Mouse (Mus musculus) cerebellum, postnatal 10 days (tissue): ENCODE data around the gene Selenok.

Experiments
- DNase-seq, 2 experiments: peaks; one replicate each; pipeline ENCODE4 v3.0.0; 2021; ENCODE audit warnings: mixed read lengths in 2 of 2

Gene Selenok

DNA sequence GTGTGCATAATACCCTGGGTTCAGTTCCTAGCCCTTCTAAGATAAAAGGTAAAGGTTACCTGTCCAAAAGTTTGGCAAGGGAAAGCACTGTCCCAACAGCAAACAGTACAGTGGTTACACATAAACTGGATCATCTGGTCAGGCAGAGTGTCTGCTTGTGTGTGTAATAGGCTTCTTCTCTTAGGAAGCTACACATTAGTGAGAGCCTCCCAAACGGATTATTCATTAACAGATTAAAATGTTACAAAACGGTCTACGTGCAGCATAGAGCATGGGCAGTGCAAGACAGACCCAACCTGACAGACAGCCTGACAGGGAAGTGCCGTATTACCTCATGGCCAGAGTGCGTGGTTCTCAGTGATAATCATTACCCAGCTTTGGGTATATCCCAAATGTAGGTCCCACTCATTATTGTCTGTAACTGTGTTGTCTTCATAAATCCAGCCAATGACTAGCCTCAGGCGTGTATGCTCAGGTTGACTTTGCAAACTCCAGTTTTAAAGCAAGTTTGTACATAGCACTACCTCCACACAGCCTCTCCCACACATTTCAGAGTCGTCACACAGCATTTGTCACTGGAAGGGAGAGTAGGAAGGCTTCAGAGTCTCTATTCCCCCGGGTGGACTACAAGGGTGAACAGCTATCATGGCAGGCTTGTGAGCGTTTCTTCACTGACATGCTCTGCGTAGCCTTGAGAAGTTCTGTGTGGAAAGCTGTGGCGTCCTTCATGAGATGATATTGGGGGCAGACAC, 28.1 kb downstream of the Selenok start:
- DNase-seq = no peak

DNA sequence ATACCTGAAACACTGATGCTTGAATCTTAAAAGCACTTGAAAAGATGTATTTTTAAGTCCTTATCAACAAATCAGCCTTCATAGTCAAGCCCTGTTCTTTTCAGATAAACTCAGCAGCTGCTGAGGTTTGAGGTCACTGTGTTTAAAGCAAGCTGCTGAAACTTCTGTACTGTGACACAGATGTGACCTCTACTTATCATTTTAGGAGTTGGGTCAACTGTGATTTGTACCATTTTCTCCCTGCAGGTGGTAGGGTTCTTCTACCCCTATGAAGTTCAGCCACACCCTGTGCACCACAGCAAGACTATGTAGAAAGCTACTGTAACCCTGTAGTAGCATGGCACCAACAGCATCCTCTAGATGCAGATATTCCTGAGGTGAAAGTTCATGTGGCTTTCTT, 29.2 kb downstream of the Selenok start:
- no peak for DNase-seq

DNA sequence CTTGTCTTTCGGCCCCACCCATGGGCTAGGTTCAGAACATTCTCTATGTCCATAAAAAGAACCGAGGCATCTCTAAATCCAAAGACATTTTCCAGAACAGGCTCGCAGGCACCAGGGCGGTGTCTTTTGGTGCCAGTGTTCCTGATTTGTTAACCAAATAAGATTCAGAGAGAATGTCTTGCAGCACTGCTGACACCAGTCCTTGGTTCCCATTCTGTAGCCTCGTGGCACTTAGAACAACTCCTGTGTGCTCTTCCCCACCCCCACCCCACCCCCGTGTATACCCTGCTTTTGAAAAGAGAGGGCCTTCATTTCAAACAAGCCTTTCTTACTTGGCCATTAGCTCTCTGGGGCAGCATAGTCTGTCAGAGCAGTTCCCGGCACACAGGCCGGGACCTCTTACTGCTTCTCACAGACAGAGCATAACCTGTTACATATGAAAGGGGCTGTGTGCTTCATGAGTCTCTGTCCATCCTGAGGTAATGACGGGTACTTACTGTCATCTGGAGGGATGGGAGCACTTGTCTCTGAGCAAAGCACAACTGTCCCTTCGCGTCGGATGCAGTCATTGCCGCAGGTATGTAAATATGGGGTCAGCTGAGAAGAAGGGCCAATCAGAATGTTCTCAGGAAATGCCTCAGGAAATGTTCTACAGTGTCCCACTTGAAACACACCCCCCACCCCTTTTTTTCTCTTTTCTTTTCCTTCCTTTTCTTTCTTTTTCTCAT, 30.8 kb downstream of the Selenok start:
- no peak for DNase-seq

DNA sequence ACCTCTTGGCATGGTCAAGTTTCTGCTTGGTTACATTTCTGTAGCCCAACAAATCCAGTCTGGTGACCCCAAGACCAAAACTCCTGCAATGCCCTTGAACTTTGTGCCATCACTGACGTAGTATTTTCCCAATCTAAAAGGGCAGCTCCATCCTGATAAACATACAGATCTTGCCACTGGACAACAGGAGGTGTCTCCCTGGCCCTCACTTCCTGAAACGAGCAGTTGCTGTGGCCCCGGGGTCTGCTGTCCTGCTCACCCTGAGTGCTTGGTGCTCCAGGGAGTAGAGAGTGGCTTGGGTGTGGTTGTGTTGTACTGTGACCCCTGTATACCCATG, 31.3 kb downstream of the Selenok start:
- no peak for DNase-seq

DNA sequence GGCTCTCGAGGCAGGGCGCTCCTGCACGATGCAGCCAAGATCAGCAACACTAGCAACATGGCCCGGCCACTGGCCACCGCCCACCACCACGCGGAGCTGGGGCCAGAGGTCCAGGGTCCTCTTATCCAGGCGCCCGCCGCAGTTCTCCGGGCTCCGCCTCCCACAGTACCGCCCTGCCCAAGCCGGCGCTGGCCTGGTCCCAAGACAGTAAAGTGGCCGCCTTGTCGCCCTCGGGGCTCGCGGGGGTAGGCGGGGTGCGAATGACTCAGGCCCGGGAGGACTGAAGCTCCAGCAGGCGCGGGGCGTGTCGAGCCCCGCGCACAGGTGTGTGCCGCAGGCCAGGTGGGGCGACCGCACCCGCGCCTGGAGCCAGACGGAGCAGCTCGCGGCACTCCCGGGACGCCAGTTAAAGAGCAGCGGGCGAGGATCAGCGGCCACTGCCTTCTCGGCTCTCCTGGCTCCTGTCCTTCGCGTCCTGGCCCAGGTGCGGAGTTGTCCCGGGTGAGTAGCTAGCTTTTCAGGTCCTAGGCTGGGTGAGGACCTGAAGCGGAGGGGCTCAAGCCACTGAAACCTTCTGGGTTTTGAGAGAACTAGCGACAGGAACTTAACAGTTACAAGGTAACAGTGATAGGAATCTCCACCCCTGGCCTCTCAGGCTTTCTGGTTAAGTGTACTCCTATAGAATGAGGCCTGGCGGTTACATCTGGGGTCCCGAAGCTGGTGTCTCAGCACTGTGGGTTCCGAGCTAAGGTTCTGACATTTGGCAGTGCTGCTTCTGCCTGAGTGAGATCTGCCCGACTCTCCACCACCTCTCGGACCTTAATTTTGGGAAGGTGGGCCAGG, 40.8 kb downstream of the Selenok start, which contains the start of the genes Il17rb and Chdh:
Il17rb (minus strand) TSS at position 164 of the 843 bp plus-strand sequence.
Chdh (plus strand) TSS at position 291 of the 843 bp plus-strand sequence.
- peak; percentile 78 to 80 for DNase-seq

DNA sequence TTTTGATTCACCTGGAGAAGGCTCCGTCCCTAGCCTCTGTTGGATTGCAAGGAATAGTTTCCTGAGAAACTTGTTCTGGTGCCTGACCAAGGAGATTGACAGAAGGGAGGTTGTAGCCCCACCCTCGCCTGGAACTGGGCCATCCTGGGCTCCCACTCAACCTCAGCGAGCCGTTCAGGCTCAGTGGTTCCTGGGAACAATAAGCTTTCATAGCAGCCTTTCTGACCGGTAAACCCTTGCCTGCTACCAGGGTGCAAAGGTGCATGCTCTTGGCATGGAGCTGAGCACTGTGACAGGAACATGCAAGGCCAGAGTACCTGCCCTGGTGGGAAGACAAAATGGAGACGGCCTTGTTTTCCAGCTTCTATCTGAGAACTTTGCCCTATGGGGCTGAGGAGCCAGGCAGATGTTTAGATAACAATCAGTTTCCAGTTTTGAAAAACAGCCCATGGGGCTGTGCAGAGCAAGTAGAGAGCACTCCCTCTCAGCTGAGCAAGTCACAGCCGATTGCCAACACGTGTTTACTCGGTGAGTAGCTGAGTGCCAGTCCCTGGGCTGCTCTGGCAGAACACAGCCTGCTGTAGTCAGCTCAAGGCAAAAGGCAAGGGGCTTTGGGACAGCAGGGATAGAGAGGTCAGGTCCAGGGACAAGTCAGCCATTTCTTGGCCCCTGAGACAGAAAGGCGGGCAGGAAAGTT, 41.9 kb downstream of the Selenok start:
- peak; percentile 91 to 92 for DNase-seq

DNA sequence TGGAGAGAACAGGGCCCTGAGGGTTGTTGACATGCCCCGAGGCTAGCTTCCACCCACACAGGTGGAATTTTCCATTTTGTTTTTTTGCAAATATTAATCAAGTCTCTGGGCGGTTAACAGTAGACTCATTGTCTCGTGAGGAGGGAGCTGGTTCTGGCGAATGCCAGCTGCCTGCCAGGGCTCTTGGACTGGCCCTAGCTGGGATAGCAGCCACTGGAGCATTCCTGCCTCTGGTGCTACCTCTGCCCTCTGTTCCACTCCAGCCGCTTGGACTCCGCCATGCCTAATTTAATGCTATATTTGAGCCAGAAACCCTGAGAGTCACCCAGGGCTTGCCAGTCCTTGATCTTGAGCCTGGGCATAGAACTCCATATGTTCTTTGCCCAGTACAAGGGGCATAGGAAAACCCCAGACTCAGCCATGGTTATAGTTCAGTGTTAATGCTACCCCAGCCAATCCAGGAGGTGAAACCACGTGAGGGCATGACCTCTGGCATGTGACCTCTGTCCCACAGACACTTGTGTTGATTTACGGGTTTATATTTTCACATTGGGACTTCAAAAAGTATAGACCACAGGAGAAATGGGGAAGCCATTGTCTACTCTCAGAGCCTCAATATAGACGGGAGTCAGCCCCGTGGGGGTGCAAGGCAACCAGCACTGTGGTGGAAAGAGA, 43.9 kb downstream of the Selenok start:
- peak; percentile 30 to 63 for DNase-seq

DNA sequence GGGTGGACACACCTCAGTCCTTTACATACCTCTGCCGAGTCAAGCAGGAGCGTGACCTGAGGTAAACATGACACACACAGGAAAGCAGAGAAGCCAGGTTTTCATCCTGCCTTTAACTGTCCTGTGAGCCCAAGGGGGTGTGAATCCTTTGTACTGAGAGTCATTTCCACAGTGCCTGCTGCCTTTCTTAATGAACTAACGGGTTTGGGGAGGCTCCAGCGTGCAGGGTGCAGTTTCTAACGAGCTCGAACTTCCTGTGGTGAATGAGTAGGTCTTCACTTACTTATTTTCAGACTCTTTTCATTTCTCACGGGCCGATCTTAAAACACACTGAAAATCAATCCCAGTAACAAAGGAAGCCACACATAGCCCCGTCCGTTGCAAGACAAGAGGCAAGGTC, 46.4 kb downstream of the Selenok start:
- no peak for DNase-seq

DNA sequence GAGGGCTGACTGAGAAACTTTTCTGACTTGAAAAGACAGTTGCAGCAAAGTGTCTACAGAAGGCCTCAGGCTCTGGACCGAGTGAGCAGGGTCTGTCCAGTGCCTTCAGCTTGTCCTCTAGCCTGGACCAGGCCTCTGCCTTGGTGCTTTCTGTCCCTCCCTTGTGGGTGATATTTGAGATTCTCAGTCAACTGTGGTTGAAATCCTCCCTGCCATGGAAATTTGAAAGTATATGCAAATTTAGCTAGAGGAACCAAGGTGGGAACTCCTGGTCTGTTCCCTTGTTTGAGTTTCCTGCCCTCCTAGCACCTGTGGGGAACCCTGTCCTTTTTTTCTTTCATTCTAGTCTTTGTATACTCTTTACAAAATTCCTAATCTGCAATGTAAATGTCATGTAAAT, 46.9 kb downstream of the Selenok start:
- no peak for DNase-seq

DNA sequence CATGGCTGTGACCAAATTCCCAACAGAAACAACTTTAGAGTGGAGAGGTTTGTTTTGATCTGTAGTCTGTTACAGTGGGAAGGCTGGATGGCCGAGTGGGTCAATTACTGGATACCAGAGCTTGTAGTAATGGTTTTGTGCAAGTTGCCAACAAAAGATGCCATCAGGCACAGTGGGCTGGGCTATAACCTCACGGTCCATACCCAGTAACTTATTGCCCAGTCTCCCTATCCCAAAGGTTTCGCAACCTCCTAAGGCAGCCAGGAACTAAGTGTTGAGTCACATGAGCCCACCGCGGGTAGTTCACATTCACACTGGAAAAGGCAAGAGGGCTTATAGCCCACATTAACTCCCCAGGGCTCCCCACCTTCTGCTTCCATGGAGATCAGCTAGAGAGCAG, 48.6 kb downstream of the Selenok start:
- no peak for DNase-seq

DNA sequence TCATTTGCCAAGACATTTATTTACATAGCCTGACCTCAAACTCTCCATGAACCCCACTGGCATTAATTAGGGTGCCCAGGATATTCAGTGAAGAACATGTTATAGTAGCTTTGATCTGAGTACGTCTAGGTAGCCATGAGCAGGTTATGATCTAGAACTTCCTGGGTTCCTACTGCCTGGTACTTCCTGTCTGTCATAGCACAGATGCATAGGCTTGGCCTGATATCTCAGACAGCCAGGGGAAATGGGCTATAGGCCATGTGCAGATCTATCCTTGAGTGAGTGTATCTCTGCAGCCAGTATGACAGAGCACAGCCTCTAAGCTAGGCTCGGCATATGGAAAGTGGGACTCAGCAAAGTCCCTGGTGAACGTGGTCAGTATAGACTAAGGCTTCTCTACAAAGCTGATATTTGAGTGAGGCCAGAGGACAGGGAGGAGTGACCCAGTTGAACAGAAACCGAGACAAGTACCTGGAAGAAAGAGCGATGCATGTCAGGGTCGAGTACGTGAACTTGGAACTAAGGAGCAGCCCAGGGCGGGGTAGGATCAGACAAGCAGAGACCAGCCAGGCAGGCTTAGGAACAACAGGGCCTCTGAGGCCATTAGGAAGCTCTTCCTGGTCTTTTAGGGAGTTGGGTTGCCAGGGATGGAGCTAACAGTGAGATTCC, 49.8 kb downstream of the Selenok start:
- DNase-seq = no peak

DNA sequence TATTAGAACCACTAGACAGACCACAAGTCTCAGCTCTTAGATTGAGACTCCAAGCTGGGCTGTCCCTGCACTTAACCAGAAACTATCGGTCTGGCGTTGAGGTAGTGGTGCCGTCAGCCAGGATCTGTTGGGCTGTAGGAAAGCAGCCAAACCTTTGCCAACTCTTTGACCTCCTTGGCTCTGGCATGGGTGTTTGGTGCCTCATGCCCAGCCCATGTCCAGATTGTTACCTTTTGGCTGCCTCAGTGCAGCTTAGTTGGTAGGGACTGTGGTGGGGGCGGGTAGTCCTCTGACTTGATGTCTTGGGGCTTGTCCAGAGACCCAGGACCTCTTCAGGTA, 50.3 kb downstream of the Selenok start:
- DNase-seq = no peak

DNA sequence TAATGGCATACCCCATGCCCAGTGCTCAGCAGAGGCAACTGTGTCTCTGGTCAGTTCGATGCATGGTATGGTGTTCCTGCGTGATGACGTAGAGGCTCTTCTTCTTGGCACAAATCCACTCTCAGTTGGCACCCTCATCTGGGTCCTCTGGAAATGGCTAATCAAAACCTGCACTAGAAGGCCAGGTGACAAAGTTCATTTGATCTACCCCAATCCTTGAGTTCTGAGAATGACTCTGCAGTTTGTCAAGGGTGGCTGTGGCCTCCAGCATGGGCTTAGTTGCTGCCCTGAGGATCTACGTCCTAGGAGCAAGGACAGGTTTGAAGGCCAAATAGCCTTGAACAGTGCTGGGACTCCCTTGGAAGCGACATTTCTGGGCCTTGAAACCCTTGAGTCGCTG, 50.7 kb downstream of the Selenok start:
- no peak for DNase-seq

DNA sequence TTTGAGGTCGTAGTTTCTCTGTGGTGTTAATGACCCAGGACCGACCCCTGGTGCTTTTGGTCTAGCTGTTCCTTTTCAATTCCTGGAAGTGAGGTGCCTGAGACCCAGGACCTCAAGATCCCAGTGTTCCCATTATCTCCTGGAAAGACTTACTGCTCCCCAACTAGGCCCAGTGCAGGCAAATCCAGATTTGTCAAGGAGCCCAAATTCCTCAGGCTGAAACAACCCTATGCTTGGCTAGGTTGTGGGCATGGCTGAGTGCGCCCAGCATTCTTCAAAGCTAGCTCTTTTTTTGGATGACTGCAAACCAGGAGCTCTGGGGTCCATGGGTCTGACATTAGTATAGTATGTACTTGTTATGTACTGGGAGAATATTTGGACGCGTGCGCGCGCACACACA, 51.3 kb downstream of the Selenok start:
- no peak for DNase-seq

DNA sequence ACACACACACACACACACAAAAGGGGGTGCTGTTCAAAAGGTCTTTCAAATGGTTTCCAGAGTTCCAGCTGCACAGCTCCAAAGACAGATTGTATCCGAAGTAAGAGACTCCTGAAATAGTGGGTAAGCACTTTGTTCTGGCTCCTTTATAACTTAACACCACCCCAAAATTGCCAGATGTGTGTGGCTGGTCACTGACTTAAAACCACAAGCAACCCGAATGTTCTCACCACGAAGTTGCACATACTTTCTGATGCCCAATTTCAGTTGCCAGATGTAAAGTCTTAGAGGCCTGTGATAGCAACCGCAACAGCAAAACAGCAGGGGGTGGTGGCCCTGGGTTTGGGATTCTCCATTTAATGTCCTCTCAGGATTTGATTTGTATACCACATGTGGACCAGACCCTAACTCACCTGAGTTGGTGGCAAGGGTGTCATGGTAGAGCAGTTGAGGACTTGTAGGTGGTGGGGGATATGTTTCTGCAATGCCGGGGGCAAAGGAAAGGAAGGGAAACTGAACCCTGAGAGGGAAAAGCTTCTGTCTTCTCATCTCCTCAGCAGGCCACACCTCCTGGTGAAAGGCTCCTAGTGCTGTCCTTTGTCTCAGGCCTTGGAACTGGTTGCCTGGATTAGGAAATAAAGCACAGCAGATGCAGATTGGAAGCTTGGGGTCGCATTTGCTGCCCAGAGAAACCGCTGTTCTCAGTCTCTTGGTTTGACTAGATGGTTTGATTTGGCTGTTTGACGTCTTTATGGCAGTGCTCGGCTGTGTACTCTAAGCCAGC, 51.9 kb downstream of the Selenok start:
- no peak for DNase-seq

DNA sequence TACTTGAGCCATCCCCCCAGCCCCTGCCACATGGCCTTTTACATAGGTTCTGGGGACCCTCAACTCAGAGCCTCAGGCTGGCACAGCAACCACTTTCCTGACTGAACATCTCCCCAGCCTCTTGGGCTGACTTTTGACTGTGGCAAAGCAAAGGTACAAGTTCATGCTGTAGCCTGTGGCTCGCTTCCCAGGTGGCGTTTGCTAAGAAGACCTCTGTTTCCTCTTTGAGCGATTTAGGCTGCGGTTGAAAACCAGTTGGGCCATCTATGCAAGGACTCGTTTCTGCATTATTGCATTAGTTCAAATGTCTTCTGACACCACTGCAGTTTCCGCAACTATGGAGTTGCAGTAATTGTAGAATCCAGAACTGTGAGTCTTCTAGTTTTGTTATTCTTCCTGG, 54.4 kb downstream of the Selenok start:
- DNase-seq = no peak

DNA sequence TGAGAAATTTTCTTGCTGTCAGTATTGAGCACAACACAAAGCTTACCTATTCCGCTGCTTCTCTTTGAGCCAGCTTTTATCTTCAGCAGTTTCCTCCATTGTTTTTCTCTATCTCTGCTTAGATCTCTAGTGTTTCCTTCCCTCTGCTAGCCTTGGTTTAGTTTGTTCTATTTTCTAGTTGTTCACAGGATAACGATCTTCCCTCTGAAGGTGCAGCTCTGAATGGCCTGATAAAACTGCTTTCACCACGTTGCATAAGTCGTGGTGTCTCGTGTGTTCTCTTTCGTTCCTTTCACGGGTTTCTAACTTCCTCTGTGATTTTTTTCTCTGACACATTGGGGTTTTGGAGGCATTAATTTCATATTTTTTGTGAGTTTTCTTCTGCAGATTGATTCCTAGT, 56.3 kb downstream of the Selenok start:
- no peak for DNase-seq
